Mouse (Mus musculus) E14TG2a.4 (cell line): ENCODE measurements at regions not wholly inside any gene's neighbourhood (a gene's known extent, or its start where the extent isn't known, plus 50 kb on each side); places are given as distances from the start of the nearest gene placed in this dataset.

Experiments
- H3K27me3 ChIP-seq: 2 replicates; pipeline ENCODE4 v1.6.1; 2014; ENCODE audit warnings: low read length, control low read depth; ENCODE audit not compliant: insufficient read depth
- H3K36me3 ChIP-seq: 2 replicates; pipeline ENCODE4 v1.6.1; 2014; ENCODE audit warnings: low read length, control low read depth; ENCODE audit not compliant: insufficient read depth
- H3K4me1 ChIP-seq: replicated peaks from 2 replicates; pipeline ENCODE4 v1.6.1; 2014; ENCODE audit warnings: low read depth, low read length, control low read depth
- H3K4me3 ChIP-seq: replicated peaks from 2 replicates; pipeline ENCODE4 v1.5.1; 2014; ENCODE audit warnings: mild to moderate bottlenecking, low read length
- H3K9me3 ChIP-seq: 2 replicates; pipeline ENCODE4 v1.6.1; 2014; ENCODE audit warnings: low read length, control low read depth
- CTCF ChIP-seq: conservative IDR thresholded peaks from 2 replicates; pipeline ENCODE4 v1.5.1; 2014; ENCODE audit warnings: low read length
- NANOG ChIP-seq: IDR thresholded peaks from 2 replicates; pipeline ENCODE4 v1.6.1; 2014; ENCODE audit warnings: borderline replicate concordance, low read length, mixed read lengths
- POU5F1 ChIP-seq: IDR thresholded peaks from 2 replicates; pipeline ENCODE4 v1.6.1; 2014; ENCODE audit warnings: low read length, borderline replicate concordance

GRCm38 (mm10) chr12:106524411-106524810, 514.4 kb downstream of the Vrk1 start:
- Histone ChIP-seq H3K9me3 (no peaks in the 10 kb centered on the region), H3K4me1 (peaks cover 12% of the 10 kb centered on the region), H3K4me3 (no peak overlapping the region), H3K27me3 (peaks cover 5% of the 10 kb centered on the region; the same call in 1 of the 2 replicates), H3K36me3 (no peaks in the 10 kb centered on the region)
- TF ChIP-seq NANOG (no peak), POU5F1 (no peak), CTCF (no peak)

- peaks cover 12% of the 10 kb centered on the region for H3K4me1 ChIP-seq
- H3K4me3 ChIP-seq, result 0 out of 2 replicates have a peak overlapping the region, but pooled peaks have one; percentile 10
- H3K9me3 ChIP-seq, result no peaks in the 10 kb centered on the region
- H3K36me3 ChIP-seq, result no peaks in the 10 kb centered on the region
- no peak for TF ChIP-seq NANOG
- TF ChIP-seq POU5F1, result no peak
- no peak for TF ChIP-seq CTCF
- H3K27me3 ChIP-seq, result peaks cover 10% of the 10 kb centered on the region
Observed at GRCm38 (mm10) chr12:106527116-106527515, 517.1 kb downstream of the Vrk1 start.

- peaks cover 15% of the 10 kb centered on the region for H3K27me3 ChIP-seq
- no peak for TF ChIP-seq POU5F1
Observed at GRCm38 (mm10) chr12:106527699-106528434, 517.8 kb downstream of the Vrk1 start.

GRCm38 (mm10) chr12:106528521-106528920, 518.5 kb downstream of the Vrk1 start:
- Histone ChIP-seq H3K4me3 (no peak overlapping the region), H3K27me3 (peaks cover 15% of the 10 kb centered on the region), H3K9me3 (no peaks in the 10 kb centered on the region), H3K4me1 (peaks cover 12% of the 10 kb centered on the region), H3K36me3 (no peaks in the 10 kb centered on the region)
- TF ChIP-seq CTCF, result no peak
- no peak for TF ChIP-seq NANOG
- TF ChIP-seq POU5F1, result no peak

More at GRCm38 (mm10) chr12:106527699-106528434, 517.8 kb downstream of the Vrk1 start:
- Histone ChIP-seq H3K4me1 (peaks cover 12% of the 10 kb centered on the region), H3K4me3 (no peak overlapping the region), H3K36me3 (no peaks in the 10 kb centered on the region), H3K9me3 (no peaks in the 10 kb centered on the region)

- Histone ChIP-seq H3K4me3 (no peak overlapping the region), H3K27me3 (peaks cover 18% of the 10 kb centered on the region), H3K9me3 (no peaks in the 10 kb centered on the region), H3K36me3 (no peaks in the 10 kb centered on the region), H3K4me1 (peaks cover 12% of the 10 kb centered on the region)
- TF ChIP-seq NANOG, result no peak
- no peak for TF ChIP-seq POU5F1
Observed at GRCm38 (mm10) chr12:106529175-106529574, 519.1 kb downstream of the Vrk1 start.

- TF ChIP-seq POU5F1 (no peak), NANOG (no peak), CTCF (no peak)
- Histone ChIP-seq H3K4me1 (peaks cover 7% of the 10 kb centered on the region; the same call in 1 of the 2 replicates), H3K9me3 (0 out of 2 replicates have a peak, but pooled peaks cover 3% of the 10 kb centered on the region), H3K4me3 (no peak overlapping the region), H3K36me3 (no peaks in the 10 kb centered on the region), H3K27me3 (peaks cover 19% of the 10 kb centered on the region)
Observed at GRCm38 (mm10) chr12:106535086-106535485, 525.1 kb downstream of the Vrk1 start.

- peaks cover 16% of the 10 kb centered on the region for H3K27me3 ChIP-seq
- no peaks in the 10 kb centered on the region for H3K36me3 ChIP-seq
- 0 out of 2 replicates have a peak, but pooled peaks cover 3% of the 10 kb centered on the region for H3K9me3 ChIP-seq
- peaks cover 7% of the 10 kb centered on the region; the same call in 1 of the 2 replicates for H3K4me1 ChIP-seq
- TF ChIP-seq POU5F1 (no peak), NANOG (no peak), CTCF (no peak)
- H3K4me3 ChIP-seq, result no peak overlapping the region
Observed at GRCm38 (mm10) chr12:106535628-106536288, 525.7 kb downstream of the Vrk1 start.

- no peak overlapping the region for H3K4me3 ChIP-seq
Observed at GRCm38 (mm10) chr12:106536289-106536636, 526.2 kb downstream of the Vrk1 start.

More at GRCm38 (mm10) chr12:106536289-106536636, 526.2 kb downstream of the Vrk1 start:
- 0 out of 2 replicates have a peak, but pooled peaks cover 3% of the 10 kb centered on the region for H3K9me3 ChIP-seq
- H3K4me1 ChIP-seq, result peaks cover 7% of the 10 kb centered on the region; the same call in 1 of the 2 replicates
- no peaks in the 10 kb centered on the region for H3K36me3 ChIP-seq
- TF ChIP-seq NANOG, result no peak
- TF ChIP-seq POU5F1, result no peak
- no peak for TF ChIP-seq CTCF
- H3K27me3 ChIP-seq, result peaks cover 16% of the 10 kb centered on the region; the same call in 1 of the 2 replicates
